Mouse (Mus musculus) ES-CJ7 (cell line): ENCODE data around the gene Adgrl1.

Experiments used
- DNase-seq: peaks from one replicate; pipeline ENCODE4 v3.0.0; 2011; ENCODE audit warnings: low read depth, low spot score

Gene Adgrl1

DNA sequence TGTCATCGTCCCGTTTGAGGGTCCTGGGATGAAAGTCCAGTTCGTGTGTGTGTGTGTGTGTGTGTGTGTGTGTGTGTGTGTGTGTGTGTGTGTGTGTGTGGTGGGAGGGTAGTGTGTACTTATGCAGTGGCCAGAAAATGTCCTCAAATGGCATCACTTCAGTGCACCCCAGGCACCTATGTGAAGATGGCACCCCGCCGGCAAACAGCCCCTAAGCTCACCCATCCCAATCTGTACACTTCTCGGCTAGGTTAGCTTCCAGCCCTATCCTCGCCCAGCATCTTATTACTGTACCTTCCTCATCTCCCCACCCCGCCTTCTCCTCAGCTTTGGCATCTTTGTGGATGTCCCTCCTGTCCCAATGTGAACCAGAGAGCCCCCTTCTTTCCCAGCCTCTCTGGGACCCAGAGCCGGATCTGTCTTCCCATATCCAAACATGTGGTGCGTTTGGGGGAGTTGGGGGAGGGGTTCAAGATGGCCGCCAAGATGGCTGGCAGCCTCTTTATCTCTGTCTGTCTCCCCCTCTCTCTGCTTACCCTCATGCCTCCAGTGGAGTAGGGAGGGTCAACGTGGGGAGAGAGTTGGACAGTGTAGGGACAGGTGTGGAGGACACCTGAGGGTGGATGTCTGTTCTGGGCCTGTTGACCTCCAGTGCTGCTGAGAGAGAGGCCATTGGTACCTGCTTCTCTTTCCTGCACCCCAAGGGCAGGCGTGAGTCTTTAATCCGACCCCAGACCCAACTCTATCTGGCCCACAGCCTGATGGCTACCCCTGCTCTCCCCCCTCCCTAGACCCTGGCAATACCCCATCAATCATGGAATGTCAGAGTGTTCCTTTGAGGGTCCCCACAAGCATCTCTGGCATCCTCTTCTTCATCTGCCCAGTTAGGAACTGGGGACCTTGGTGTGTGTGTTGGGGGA, 1.9 kb downstream of the Adgrl1 start:
- peak; percentile 62 for DNase-seq

DNA sequence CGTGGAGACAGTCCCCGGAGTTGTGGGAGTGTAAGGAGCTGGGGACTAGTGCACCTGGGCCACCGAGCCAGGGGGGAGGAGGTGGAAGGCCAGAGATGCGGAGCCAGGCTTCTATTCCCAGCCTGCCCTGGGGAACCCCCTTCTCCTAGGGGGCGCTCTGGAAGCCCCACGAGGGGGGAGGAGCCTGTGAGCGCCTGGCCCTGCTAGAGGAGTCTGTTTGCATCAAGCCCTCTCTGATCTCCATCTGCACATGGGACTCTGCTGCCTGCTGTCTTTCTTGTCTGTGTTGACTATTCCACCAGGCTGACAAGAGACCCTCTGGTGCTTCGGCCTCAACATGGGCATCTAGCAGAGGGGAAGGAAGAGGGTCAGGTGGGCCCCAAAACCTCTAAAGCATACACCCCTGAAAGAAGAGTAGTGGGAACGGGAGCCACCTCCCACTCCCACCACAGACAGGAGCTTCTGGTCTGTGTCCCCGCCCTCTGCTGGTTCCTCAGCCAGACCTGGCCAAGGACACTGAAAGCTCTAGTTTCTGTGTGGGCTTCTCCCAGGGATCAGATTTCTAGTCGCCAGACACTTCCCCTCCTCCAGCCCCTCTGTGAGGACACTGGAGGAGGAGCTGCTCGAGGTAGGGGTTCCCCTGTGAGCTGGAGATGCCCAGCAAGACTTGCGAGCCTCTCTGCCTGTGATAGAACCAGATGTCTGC, 3.2 kb downstream of the Adgrl1 start:
- peak; percentile 90 for DNase-seq

- no peak for DNase-seq
Measured at GRCm38 (mm10) chr8:83908583-83908982, 8.7 kb downstream of the Adgrl1 start.

- DNase-seq, result no peak
Measured at GRCm38 (mm10) chr8:83909311-83909710, 9.4 kb downstream of the Adgrl1 start.

- DNase-seq, result no peak
Measured at GRCm38 (mm10) chr8:83911809-83912731, 12.2 kb downstream of the Adgrl1 start.

GRCm38 (mm10) chr8:83914232-83914631, 14.3 kb downstream of the Adgrl1 start:
- DNase-seq, result no peak

DNA sequence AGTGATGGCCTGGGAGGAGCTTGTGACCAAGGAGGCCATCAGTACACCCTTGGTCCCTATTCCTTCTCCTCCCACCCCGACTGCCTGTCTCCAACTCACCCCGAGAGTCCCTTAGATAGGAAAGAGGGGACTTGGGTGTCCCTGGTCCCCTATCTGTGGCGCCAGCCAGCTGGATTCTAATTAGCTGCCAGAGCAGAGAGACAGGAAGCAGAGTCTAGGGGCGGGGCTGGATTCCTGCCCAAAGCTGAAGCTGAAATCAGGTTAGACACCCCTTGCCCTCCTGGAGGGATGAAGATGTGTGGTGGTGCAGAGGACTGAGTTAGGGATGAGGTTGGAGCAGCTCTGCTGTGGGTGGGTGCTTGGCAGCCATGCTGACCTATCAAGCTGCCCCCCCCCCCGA, 15.0 kb downstream of the Adgrl1 start:
- no peak for DNase-seq

GRCm38 (mm10) chr8:83916015-83916414, 16.1 kb downstream of the Adgrl1 start:
- DNase-seq, result no peak

DNA sequence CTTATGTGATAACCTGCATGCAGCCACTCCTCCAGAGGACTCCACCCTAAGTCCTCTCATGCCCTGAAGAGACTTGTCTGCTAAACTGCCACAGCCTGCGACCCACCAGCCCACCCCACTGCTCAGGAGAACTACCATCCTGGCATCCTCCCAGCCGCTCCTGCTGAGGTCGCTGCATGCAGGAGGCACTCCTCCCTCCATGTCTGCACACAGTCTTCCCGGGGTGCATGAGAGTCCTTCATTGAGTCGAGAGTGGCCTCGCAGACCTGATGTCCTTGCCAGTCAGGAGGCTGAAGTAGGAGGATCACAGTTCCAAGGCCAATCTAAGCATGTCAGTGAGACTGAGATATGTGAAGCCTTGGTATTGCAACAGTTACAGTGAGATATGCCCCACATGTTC, 17.7 kb downstream of the Adgrl1 start:
- DNase-seq, result no peak

GRCm38 (mm10) chr8:83921558-83921957, 21.7 kb downstream of the Adgrl1 start:
- DNase-seq, result peak; percentile 88

DNA sequence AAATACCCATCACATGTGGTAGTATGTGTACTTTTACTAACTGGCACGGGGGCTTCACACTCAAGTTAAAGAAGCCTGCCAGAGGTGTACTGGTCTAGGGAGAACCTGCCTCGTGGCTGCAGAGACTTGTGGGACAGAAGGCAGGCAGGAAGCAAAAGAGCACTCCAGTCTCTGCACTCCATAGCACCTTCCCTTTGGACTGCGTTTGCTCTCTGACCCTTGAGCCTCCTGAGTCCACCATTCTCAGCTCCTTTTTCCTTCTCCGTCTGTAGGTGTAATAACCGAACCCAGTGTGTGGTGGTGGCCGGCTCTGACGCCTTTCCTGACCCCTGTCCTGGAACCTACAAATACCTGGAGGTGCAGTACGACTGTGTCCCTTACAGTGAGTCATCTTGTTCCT, 22.8 kb downstream of the Adgrl1 start:
- no peak for DNase-seq

DNA sequence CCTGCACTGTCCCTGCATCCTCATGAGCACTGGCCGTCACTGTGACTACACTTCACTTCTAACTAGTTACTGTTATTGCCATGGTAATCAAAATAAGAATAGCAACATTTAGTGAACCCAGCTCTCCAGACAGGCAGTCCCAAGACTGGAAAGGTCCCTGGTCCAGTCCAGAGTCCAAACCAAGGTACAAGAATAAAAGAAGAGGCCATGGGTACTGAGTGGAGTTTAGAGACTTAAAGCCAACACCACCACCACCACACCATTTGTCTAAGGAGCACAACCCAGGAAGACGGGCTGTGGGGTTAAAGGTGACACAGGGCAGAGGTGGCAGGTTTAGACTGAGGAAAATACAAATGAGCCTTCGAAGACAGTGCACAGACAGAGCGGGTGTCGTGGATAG, 24.7 kb downstream of the Adgrl1 start:
- no peak for DNase-seq

GRCm38 (mm10) chr8:83926266-83926665, 26.4 kb downstream of the Adgrl1 start:
- no peak for DNase-seq

GRCm38 (mm10) chr8:83934222-83934621, 34.3 kb downstream of the Adgrl1 start:
- DNase-seq, result no peak

GRCm38 (mm10) chr8:83934994-83935393, 35.1 kb downstream of the Adgrl1 start:
- no peak for DNase-seq

DNA sequence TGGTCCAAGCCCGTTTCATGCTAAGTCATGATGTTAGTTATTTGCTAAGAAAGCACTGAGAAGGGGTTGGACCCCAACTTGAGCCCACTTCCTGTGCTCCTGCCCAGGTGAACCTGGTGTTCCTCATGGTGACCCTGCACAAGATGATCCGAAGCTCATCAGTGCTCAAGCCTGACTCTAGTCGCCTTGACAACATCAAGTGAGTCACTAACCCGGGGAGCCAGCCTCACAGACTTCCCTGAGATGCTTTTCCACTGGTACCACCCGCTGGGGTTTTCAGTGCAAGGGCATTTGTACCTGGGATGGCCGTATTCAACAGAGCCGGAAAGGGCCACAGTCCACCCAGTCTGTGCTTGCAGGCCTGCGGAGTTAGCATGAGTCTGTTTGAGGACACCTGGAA, 35.5 kb downstream of the Adgrl1 start:
- no peak for DNase-seq

DNA sequence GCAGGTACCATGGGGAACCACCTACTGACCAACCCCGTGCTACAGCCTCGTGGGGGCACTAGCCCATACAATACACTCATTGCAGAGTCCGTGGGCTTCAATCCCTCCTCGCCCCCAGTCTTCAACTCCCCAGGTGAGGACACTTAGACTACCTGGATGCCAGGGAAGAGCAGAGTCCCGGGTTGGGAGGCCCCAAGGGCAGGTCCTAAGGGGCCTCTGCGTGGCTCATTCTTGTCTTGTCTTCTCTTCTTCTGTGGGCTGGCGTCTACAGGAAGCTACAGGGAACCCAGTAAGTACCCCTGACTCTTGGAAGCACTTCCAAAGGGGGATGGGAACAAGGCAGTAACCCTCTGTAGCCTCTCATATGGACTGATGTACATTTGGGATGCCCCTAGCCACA, 37.7 kb downstream of the Adgrl1 start:
- no peak for DNase-seq

- no peak for DNase-seq
Measured at GRCm38 (mm10) chr8:83938330-83938729, 38.4 kb downstream of the Adgrl1 start.

DNA sequence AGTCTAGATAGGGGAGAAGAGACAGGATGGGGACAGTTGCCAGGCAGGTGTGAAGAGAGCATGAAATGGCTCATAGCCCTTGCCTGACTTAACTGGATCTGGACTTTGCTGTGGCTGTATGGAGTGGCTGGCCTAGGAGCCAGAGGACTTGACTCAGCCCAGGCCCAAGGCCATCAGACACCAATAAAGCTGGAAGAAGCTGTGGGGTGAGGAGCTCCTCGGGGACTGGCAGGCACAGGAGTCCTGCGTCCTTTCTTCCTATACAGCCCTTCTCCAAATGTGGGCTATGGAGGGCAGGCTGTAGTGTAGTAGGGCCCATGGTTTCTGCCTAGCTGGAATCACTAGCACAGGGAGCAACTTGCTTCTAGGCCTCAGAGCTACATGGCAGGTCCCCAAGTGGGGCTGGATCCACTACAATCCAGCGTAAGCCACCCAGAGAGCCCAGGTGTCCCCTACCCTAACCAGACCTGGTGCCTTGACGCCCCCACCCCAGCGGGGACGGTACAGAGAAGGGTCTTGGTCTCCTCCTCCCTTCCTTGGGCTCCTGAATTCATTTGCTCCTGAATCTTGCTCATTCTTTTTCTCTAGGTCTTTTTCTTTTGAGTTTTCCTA, 41.3 kb downstream of the Adgrl1 start:
- no peak for DNase-seq

DNA sequence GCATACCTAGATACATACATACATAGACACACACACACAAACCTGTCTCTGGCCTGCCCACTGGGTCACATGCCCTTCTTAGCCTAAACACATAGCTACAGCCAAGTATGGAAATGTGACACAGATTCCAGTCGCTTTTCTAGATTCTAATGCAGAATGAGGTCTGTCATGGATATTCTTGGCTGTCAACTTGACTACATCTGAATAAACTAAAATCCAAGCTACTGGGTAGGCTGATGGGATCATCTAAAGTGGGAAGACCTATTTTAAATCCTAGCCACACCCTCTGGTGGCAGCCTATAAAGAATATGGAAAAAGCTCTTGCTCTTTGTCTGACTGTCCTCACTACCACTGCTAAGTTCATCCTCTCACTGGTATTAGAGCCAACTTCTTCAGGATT, 42.5 kb downstream of the Adgrl1 start:
- no peak for DNase-seq

GRCm38 (mm10) chr8:83945540-83945939, 45.6 kb downstream of the Adgrl1 start:
- no peak for DNase-seq

DNA sequence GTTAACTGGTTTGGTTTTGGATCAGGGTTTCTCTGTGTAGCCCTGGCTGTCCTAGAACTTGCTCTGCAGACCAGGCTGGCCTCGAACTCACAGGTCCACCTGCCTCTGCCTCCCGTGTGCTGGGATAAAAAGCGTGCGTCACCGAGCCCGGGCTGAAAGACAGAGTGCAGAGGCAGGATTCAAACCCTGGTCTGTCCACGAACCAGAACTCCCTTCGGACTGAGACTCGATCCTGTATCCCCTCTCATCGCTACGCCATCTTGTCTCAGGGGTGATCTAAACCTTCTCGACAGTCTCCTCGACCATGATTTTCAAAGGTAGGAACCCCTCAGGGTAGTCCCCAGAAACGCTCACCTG, 54.8 kb downstream of the Adgrl1 start:
- no peak for DNase-seq
